Mouse (Mus musculus) spleen, postnatal 0 days (tissue): ENCODE data around the gene Tgds. TPM values are rescaled to one million over a fixed set of nuclear protein-coding genes. Genes with fewer than 3 reads are reported as not detected.

Experiments used
- polyA plus RNA-seq: library from polyadenylated mRNA; unstranded; fragments of >200 nt; fragmentation: Nextera tagmentation; extraction: Ambion mirVana; gene quantifications from 2 replicates; pipeline ENCODE4 v1.2.1, GENCODE M21; 2015

Gene Tgds
- polyA plus RNA-seq = 16.9 and 17.2 TPM in 2 replicates

DNA sequence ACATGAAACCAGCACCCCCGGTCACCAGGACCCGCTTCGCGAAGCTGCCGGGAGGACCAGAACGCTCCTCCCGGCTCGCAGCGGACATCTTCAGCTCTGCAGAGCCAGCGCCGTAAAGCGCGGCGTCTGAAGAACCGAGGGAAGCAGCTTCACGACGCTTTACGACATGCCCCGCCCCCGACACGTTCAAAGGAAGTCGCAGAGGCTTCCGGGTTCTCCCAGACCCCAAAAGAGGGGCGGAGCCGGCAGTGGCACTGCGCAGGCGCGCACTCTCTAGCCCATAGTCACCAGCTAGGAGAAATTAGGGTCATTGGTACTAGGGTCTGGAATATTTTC, at the start of gene Tgds:
TSS of gene Tgds (minus strand) at position 114 of the 336 bp plus-strand sequence.

DNA sequence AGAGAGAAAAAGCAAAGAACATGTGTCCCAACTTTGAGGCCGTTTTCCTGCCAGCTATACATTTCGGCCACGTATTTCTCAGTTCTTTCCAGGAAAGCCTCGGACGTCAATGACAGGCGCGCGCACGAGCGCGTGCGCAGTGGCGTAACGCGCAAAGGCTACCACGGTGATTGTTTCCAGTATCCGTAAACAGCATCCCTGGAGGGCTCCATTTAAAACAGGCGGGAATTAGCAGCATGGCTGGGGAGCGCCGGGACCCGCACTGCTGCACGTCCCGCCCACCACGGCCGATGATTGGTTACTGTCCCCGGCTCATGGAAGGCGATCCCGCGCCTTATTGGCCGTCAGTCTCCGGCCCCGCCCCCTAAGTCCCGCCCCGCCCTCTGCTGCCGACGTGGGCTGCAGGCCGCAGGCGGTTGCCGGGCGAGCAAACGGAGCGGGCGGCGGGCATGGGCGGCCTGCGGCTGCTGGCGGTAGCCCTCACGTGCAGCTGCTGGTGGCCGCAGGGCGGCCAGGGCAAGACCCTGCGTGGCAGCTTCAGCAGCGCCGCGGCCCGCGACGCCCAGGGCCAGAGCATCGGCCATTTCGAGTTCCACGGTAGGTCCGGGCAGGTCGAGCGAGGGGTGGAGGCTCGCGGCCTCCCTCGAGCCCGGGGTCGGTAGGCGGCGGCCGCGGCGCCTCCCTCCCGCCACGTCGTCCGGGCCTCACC, 4.3 kb upstream of the Tgds start, which contains the start of gene Gpr180:
TSS of gene Gpr180 (plus strand) at position 415 of the 709 bp plus-strand sequence.

Other genes with a start within 250 kb of the Tgds start
- gene Dct, start 80.5 kb downstream of the Tgds start, polyA plus RNA-seq = 1.1 and 1.6 TPM in 2 replicates
- 16.2 and 20.7 TPM in 2 replicates for gene Gpr180, start 4.4 kb upstream of the Tgds start, polyA plus RNA-seq
- not detected in 2 replicates for gene Sox21, start 104.3 kb upstream of the Tgds start, polyA plus RNA-seq
- gene Gm9376, start 134.2 kb upstream of the Tgds start, polyA plus RNA-seq = not detected in 2 replicates